Mouse (Mus musculus): ENCODE data around the gene Oxt. TPM values are rescaled to one million over a fixed set of nuclear protein-coding genes. Genes with fewer than 3 reads are reported as not detected.
"Not testable (repeated sequence)": the region's sequence is repeated elsewhere in the genome, so short reads cannot be mapped to it uniquely, and the experiment has no call there.

The Oxt gene
- total RNA-seq (2021), result not detected
- long read RNA-seq, experiment 1, result 0 reads
- long read RNA-seq, experiment 2, result 0 reads

DNA sequence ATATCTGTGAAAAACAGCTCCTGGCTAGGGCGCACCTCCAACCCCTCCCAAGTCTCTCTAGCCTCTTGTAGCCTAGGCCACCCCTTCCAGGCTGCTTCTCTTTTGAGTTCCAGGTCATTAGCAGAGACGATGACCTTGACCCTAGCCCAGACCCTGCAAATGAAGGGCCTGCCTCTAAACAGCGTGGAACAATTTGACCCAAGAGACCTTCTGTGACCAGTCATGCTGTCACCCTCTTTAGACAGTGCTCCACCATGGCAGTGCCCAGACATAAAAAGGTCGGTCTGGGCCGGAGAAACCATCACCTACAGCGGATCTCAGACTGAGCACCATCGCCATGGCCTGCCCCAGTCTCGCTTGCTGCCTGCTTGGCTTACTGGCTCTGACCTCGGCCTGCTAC, at the start of gene Oxt:
Oxt (plus strand) TSS at position 301 of the 400 bp plus-strand sequence.
- DNase-seq (ENCODE audit: low spot score in 2 of 2), result no peak

DNA sequence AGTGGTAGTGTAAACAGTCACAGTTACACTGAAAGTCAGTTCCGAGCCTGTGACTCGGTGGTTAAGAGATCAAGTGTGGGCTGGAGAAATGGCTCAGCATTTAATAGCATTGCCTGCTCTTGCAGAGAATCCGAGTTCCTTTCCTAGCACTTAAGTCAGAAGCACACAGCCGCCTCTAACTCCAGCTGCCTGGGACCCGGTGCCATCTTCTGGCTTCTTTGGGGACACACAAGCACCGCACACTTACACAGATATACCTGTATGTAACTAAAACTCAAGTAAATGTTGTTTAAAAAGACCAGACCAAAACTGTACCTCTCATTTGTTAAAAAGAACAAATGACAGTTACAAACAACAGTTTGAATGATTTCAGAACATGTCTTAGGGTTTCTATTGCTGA, 47.5 kb upstream of the Oxt start:
- DNase-seq (ENCODE audit: low spot score in 2 of 2), result no peak

DNA sequence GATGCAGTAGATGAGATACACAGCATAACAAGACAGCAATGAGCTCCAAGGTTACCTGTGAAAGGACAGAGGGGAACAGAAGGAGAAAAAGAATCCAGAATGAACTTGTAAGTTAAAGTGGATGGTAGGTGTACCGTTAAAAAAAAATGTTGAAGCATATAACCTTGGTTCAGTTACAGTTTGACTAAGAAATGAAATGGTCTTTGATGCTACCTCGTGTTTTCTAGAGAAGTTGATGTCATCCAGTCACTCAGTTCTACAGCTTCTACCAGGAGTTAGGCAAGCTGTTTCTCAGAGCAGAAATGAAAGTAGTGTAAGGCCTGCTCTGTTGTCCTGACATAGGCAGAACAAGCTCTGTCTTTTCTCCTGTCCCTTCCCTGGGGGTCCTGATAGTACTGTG, 46.7 kb upstream of the Oxt start:
- no peak for DNase-seq (ENCODE audit: low spot score in 2 of 2)

DNA sequence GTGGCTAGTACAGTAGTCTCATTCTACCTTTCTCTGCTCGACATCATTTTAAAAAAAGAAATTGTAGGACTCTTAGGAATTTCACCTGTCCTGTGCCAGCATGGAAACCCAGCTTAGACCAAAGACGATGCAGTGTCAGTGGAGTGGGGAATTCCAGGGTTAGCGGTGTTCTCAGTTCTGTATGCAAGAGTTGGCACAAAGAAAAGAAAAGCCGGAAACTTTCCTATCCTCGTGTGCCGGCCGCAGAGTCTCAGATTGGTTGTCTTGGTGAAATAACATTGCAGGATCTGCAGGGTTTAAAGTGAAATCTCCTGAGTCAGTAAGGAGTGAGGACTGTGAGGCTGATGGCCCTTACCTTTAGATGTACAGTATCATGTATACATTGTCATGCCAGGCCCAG, 46.0 kb upstream of the Oxt start:
- DNase-seq (ENCODE audit: low spot score in 2 of 2), result no peak

DNA sequence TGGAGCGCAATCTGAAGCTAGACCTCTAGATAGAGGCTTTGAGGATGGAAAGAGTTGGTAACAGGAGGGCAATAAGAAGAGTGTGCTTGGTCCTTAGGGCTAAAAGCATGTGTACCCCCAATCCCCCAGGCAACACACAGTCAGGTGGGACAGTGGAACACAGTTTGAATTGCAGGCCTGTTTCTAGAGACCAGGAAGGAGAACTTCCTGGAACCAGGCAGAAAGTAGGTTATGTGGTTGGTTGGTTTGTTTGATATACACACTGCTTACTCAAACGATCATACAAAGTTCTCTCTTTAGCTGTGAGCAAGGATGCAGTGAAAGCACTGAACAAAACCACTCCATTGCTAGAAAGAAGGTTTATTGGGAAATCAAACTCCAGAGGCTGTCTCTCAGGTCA, 43.8 kb upstream of the Oxt start:
- DNase-seq (ENCODE audit: low spot score in 2 of 2), result no peak

DNA sequence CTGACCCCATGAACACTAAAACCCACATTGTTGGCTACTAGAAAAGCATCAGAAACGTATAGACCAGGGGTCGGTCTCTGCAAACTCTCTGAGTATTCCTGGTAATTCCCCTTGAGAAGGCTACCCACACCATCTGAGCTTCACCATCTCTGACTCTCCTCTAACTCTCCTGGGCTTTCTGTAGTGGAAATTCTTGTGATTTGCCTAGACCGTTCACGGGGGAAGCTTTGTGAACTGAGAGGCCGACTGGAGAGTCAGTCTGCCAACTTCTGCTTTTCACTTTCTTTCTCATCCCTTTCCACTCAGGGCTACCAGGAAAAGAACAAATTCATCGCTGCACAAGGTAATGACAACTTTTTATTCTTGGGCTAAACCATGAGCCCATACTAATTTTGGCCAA, 41.0 kb upstream of the Oxt start:
- no peak for DNase-seq (ENCODE audit: low spot score in 2 of 2)

DNA sequence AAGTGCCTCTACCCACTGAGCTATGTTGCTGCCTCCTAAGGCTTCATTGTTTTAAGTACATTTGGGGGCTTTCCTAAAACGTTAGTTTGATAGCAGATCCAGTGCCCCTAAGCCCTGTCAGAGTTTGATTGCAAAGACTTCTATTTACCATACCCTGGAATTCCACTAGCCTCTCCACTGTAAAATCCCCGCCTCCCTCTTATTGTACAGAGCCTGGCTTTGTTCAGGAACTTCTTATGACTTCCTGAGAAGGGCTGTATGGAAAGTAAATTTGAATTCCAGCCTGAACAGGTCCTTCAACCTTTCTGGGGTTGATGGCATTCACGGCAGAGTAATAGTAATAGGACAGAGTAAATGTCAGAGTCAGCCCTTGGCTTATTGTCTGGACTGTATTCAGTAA, 39.1 kb upstream of the Oxt start:
- DNase-seq (ENCODE audit: low spot score in 2 of 2), result no peak

DNA sequence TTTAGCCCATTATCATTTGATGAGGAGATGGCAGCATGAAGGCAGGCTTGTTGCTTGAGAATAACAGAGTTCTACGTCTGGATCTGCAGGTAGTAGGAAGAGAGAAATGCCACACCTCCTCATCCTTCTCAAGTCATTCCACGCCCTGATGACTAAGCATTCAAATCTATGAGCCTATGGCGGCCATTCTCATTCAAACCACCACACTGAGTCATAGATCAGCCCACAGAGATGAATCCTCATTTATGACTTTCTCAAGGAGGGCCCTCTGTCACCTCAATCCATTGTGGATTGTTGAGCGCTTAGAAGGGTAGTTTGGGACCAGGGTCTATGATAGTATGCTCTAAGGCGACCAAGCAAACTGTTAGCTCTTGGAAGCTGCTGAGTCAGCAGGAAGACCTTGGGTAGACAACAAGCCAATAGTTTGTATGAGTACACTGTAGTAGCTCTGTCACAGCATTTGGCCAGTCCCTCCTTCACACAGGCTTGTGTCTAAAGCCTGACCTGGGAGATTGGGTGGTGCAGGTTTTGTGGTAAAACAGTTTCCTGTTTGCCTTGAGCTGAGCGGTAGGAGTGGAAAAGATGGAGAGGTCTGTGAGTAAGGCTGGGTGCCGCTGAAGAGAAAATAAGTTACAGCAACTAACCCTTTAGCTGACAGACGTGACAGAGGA, 37.0 kb upstream of the Oxt start:
- no peak for DNase-seq (ENCODE audit: low spot score in 2 of 2)

DNA sequence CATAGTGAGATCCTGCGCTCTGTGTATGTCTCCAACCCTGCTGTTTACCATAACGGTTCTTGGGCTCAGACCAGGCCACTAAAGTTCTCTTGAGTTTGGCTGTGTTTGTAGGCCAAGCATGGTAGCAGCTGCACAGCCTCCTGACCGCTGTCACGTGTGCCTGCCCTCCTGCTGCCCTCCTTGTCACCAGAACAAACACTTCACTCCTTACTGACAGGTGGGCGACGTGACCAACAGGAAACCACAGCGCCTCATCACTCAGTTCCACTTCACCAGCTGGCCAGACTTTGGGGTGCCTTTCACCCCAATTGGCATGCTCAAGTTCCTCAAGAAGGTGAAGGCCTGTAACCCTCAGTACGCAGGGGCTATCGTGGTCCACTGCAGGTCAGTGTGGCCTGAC, 35.7 kb upstream of the Oxt start:
- no peak for DNase-seq (ENCODE audit: low spot score in 2 of 2)

DNA sequence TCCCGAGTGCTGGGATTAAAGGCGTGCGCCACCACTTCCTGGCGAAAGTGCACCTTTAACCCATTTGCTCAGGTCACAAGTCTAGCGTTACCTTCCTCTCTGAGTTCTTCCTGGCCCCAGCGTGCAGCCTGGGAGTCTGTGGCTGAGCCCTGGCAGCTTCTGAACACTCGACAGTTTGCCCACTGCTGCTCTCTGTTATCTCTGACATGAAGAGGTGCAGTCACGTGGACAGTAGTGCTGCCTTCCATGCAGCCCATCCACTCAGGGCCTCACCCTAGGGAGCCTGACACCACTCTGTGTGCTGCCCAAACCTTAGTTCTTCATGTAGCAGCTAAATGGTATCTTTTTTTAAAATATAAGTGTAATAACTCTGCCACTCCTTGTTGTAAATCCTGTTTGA, 29.0 kb upstream of the Oxt start:
- DNase-seq (ENCODE audit: low spot score in 2 of 2), result no peak

DNA sequence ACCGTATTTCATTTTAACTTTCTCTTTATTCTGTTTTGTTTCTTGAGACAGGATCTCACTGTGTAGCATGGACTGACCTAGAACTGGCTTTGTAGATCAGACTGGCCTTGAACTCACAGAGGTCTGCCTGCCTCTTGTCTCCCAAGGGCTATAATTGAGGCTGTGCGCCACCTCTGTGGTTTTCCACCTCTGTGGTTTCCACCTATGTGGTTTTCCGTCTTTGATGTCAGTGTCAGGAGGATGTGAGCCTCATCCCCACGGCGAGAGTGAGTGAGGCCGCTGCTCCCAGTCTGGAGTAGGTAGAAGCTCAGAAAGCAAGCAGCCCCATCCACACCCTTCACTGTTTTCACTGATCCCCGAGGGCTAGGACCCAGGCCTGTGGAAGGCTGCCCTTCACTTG, 21.1 kb upstream of the Oxt start:
- no peak for DNase-seq (ENCODE audit: low spot score in 2 of 2)

DNA sequence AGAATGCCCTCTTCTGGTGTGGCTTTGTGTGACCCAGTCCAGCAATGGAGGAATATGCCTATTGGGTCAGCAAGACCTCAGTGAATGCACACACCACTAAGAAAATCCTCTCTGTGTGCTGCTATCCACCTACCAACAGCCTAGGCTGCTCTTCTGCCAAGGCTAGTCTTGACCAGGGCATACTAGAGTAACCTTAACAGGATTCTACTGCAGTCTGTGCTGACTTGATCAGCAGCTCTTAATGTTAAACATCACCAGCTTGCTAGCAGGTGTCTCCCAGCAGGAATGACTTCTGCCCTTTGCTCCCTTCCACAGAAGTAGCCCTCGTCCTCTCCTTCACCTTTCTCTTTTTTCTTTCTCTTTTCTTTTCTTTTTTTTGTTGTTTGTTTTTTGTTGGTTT, 19.7 kb upstream of the Oxt start:
- no peak for DNase-seq (ENCODE audit: low spot score in 2 of 2)

DNA sequence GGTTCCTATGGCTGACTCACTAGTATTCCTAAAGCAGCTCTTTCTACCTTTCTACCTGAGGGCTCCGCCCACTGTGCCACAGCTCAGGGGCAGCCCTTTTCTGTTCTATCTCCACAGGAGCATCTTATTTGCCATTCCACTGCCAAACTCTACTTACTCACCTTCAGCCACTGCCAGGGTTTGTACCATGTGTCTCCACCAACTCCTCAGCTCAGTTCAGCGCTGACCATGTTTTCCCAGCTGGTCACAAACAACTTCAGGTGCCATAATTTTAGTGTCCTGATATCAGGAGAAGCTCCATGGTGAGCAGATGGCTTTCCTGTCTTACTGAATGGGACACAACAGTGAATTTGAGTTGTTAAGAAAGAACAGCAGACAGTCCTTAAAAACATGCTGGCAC, 18.5 kb upstream of the Oxt start:
- DNase-seq (ENCODE audit: low spot score in 2 of 2), result no peak

DNA sequence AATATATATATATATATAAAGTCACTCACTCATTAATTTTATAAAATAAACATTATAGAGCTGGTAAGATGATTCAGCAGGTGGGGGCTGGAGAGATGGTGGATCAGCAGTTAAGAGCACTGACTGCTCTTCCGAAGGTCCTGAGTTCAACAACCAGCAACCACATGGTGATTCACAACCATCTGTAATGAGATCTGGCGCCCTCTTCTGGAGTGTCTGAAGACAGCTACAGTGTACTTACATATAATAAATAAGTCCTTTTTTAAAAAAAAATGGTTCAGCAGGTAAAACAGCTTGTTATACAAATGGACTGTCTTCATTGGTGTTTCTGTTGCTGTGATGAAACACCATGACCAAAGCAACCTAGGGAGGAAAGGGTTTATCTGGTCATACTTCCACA, 18.0 kb upstream of the Oxt start:
- no peak for DNase-seq (ENCODE audit: low spot score in 2 of 2)

DNA sequence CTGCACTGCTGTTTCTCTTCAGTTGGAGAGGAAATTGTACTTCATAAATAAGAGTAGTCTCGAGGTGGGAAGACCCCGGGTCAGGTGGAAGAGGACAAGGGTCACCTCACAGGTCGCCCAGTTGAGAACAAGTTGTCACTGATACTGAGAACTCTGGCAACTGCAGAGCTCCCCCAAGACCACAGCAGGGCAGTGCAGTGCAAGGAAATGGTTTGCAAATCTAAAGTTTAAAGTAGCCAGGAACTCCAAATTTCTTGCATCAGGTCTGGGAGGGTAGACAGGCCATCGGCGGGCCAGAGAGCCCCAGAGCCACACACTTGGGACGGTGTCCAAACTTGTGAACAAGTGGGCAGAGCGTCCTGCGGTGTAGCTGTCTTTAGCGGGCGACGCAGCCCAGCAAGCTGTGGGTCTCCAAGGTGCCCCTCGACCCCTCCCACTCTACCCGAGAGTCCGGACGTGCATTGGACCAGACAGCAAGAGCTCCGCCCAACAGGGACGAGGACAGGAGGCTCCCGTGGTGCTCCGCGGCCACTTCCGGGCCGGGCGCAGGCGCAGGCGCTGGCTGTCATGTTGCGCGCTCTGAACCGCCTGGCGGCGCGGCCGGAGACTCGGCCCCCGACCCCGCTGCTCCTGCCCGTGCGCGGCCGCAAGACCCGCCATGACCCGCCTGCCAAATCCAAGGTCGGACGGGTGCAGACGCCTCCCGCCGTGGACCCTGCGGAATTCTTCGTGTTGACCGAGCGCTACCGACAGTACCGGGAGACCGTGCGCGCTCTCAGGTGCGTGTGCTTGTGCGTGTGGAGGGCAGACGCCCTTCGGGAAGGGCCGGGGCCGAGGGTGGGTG, 12.5 kb upstream of the Oxt start, which contains the start of gene Mrps26:
Mrps26 (plus strand) TSS at position 531 of the 844 bp plus-strand sequence.
- DNase-seq (ENCODE audit: low spot score in 2 of 2), result peak; percentile 88 to 91

DNA sequence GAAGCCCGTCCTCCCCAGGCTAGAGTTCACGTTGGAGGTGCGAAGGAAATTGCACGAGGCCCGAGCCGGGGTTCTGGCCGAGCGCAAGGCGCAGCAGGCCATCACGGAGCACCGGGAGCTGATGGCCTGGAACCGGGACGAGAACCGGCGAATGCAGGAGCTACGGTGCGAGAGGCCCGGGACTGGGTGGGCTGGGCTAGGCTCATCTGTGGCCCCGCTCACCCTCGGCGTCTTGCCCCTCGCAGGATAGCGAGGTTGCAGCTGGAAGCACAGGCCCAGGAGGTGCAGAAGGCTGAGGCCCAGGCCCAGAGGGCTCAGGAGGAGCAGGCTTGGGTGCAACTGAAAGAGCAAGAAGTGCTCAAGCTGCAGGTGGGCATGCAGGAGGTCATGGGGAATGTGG, 11.9 kb upstream of the Oxt start:
- no peak for DNase-seq (ENCODE audit: low spot score in 2 of 2)

DNA sequence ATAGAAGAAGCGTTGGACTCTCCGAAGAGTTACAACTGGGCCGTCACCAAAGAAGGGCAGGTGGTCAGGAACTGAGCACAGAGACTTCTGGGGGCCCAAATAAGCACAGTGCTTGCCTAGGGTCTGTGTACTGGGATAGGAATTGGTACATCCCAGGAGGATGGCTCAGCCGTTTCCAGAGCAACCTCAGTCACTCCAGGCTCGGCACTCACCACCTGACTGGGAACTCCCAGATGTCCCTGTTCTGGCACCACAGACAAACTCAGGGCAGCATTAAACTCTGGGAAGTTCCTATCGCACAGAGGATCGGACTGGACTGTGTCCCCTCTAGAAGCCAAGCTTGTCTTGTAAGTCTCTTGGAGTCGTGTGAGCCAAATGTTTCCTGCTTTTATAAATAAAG, 11.0 kb upstream of the Oxt start:
- no peak for DNase-seq (ENCODE audit: low spot score in 2 of 2)

DNA sequence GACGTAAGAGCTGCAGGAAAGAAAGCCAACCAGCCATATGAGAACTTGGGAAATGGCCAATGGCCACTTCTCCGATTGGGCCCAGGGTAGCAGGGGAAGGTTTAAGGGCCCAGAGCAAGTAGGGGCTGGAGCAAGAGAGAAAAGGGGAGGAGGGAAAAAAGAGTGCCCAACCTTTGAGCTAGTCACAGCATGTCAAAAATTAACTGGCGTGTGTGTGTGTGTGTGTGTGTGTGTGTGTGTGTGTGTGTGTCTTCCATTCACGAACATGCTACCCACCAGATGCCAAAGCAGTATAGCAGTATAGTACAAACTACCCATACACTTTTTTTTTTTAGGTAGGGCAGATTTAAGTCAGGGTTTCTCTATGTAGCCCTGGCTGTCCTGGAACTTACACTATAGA, 7.1 kb upstream of the Oxt start:
- DNase-seq (ENCODE audit: low spot score in 2 of 2), result no peak

DNA sequence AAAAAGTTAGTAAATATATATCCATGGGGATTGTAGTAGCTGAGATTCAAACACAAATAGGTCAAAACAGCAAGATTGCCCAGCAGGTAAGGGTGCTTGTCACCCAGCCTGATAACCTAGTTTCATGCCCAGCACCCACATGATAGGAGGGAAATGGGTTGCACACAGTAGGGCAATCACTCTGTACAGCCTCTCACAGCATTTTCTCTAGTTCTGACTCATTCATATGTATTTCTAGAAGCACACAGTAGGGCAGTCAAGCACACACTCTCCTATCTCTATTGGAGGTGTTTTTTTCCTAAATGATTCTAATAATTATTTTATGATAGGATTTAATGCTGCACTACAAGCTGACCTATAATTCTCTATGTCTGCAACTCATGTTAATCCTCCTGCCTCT, 6.0 kb upstream of the Oxt start:
- DNase-seq (ENCODE audit: low spot score in 2 of 2), result no peak

DNA sequence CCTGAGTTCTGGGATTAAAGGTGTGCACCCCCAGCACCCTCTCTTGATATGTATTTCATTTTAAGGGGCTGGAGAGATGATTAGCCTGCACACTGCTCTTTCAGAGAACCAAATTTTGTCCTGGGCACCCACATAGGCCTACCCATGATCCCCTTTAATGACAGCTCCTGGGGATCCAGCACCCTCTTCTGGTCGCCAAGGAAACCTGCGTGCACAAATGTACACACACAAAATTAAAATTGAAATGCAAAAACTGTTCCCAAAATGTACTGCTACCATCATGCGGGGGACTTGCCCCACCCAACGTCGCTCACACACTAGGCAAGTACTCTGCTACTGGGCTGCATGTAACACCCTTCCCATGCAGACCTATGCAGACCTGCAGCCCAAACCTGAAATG, 1.0 kb upstream of the Oxt start:
- DNase-seq (ENCODE audit: low spot score in 2 of 2), result no peak

DNA sequence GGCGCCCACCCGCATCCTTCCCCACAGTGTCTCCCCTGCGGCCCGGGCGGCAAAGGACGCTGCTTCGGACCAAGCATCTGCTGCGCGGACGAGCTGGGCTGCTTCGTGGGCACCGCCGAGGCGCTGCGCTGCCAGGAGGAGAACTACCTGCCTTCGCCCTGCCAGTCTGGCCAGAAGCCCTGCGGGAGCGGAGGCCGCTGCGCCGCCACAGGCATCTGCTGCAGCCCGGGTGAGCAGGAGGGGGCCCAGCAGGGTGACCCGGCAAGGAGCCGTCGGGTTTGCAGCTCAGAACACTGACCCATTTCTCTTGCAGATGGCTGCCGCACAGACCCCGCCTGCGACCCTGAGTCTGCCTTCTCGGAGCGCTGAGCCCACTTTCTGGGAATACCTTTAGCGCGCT, 591 bp downstream of the Oxt start:
- not testable (repeated sequence) for DNase-seq (ENCODE audit: low spot score in 2 of 2)

DNA sequence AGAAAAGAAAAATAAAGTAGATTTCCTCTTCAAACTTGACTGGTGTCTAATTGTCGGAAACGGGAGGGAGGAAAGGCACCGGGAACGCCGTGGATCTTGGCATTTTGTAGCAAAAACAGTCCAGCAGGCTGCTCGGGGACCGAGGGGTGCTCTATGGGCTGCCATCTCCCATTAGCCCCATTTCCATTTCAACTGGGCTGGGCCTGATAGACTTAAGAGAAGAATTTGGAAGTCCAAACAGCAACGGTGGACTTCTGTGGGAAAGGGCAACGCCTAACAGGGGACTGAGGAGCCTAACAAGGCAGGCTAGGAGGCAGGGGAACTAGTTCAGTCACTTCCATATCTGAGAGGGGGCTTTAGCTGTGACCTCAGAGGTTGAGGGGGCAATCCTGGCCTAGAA, 1.0 kb downstream of the Oxt start:
- DNase-seq (ENCODE audit: low spot score in 2 of 2), result no peak

DNA sequence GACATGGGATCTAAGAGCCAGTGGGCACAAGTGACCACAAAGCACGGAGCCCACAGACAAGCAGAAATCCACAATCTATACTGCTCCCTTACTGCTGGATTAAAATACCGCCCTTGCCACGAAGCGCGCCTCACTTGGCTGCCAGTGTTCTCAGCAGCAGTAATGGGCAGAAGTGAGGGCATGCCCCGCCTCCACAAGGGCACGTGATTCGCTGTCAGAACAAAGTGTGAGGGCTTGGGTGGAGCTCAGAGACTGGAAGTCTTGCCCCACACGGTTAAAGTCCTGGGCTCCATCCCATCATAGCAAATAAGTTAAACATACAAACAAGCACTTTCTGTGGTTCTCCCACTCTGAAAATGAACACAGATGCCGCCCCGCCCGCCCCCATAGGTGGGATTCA, 1.7 kb downstream of the Oxt start:
- no peak for DNase-seq (ENCODE audit: low spot score in 2 of 2)
